Mouse (Mus musculus) embryonic facial prominence, embryonic 13.5 days (tissue): ENCODE data around the gene Gm28374. TPM values are rescaled to one million over a fixed set of nuclear protein-coding genes. Genes with fewer than 3 reads are reported as not detected.

Experiments used
- ATAC-seq: fragments of 200-750 bp; cut with Nextera tagmentation; 2 replicates; pipeline ENCODE4 v1.8.0; 2017; ENCODE audit warnings: low read depth; ENCODE audit not compliant: insufficient number of reproducible peaks, insufficient read depth, low FRiP score, low TSS enrichment
- H3K27ac ChIP-seq: fragments of 300-500 bp; sonication (generic); 2 replicates; pipeline ENCODE4 v1.5.1; 2015; ENCODE audit warnings: moderate library complexity, mild to moderate bottlenecking, inconsistent platforms
- H3K27me3 ChIP-seq: fragments of 300-500 bp; sonication (generic); 2 replicates; pipeline ENCODE4 v1.6.1; 2015; ENCODE audit warnings: mild to moderate bottlenecking, inconsistent platforms
- H3K36me3 ChIP-seq: fragments of 300-500 bp; sonication (generic); 2 replicates; pipeline ENCODE4 v1.6.1; 2015; ENCODE audit warnings: mild to moderate bottlenecking, inconsistent platforms
- H3K4me1 ChIP-seq: fragments of 300-500 bp; sonication (generic); 2 replicates; pipeline ENCODE4 v1.6.1; 2015; ENCODE audit warnings: inconsistent platforms
- H3K4me2 ChIP-seq: fragments of 300-500 bp; sonication (generic); 2 replicates; pipeline ENCODE4 v1.6.1; 2015; ENCODE audit warnings: moderate library complexity, mild to moderate bottlenecking, inconsistent platforms
- H3K4me3 ChIP-seq: fragments of 300-500 bp; sonication (generic); 2 replicates; pipeline ENCODE4 v1.5.1; 2015; ENCODE audit warnings: mild to moderate bottlenecking, inconsistent platforms
- H3K9ac ChIP-seq: fragments of 300-500 bp; sonication (generic); 2 replicates; pipeline ENCODE4 v1.6.1; 2015; ENCODE audit warnings: mild to moderate bottlenecking, inconsistent platforms
- H3K9me3 ChIP-seq: fragments of 300-500 bp; sonication (generic); 2 replicates; pipeline ENCODE4 v1.6.1; 2016; ENCODE audit warnings: inconsistent platforms
- WGBS: fragments of 180-500 bp; shearing (Covaris S2); methylation state at CpG from one replicate; pipeline ENCODE4 v1.1.7; 2015; ENCODE audit warnings: mixed read lengths; 5-methylcytosine and 5-hydroxymethylcytosine counted together
- polyA plus RNA-seq: library from polyadenylated mRNA; unstranded; fragments of >200 nt; fragmentation: Nextera tagmentation; extraction: Ambion mirVana; gene quantifications from 2 replicates; pipeline ENCODE4 v1.2.1, GENCODE M21; 2015

Gm28374 gene
- polyA plus RNA-seq, 1 experiment from 2014 or later, result 1.6 TPM

DNA sequence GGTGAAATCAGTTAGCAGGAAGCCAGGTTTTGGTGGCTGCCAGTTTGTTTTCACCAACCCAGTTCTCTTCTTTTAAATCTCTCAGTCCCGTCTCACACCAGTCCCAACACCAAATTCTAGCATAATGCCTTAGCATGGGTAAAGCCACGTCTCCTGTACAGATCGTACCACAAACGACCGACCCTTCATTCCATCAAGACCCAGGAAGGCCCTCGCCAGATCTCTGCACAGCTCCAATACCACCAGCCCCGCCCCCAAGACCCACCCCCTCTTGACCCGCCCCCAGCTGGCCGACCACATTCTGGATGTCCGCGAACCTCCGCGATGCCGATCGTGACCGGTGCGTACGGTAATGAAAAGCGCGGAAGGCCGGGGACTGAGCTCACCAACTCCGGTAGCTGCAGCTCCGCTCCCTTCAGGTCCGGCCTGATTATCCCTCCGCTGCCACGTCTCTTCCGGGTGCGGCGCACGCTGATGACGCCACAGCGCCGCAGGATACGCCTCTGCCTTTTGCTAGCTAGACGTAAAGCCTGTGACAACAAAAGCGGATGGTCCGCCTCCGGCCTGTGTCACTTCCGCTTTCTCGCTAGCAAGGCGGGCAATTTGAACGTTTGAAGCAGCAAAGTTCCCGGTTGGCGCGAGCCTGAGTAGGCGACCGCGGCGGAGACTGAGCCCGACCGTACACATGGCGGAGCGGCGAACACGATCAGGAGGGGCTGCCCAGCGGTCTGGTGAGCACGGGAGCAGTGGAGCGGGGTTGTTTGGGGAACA lies 2.6 kb upstream of the Gm28374 start, which contains the start of the genes Zfpl1 and Cdca5:
TSS of gene Zfpl1 (minus strand) at position 479 of the 771 bp plus-strand sequence.
TSS of gene Cdca5 (plus strand) at position 506 of the 771 bp plus-strand sequence.
- Histone ChIP-seq H3K9me3 (no peaks in the 10 kb centered on the region), H3K4me2 (peak within 1 kb of the TSS; percentile 93), H3K36me3 (peaks cover 55% of the 10 kb centered on the region), H3K9ac (peak within 1 kb of the TSS; percentile 79), H3K27me3 (no peaks in the 10 kb centered on the region), H3K4me3 (peak within 1 kb of the TSS; percentile 76), H3K4me1 (peaks cover 23% of the 10 kb centered on the region), H3K27ac (peak within 1 kb of the TSS; percentile 58)
- under 1% methylated on average over 58 of the region's 58 CpGs for WGBS
- peak; percentile 80 for ATAC-seq

DNA sequence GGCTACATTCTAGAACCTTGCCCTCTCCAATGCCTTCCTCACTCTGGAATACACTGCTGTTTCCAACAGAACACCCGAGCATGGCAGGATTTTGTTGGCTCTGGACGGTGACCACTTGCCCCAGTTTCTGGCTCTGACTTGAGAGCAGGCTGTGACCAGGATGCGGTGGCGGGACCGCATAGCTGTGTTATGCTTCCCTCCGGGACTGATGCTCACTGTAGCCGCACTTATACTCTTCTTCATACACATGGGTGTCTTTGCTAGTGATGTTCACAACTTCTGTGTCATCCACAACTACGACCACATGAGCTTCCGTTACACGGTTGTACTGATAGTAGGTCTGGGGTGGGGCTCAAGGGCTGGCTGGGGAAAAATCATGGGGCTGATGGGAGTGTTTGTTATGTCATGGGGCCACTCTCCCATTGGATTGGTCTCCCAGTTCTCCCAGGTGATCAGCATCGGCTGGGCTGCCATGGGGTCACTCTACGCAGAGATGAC lies 2.0 kb downstream of the Gm28374 start, which contains the start of gene Tmem262:
TSS of gene Tmem262 (plus strand) at position 51 of the 498 bp plus-strand sequence.
- Histone ChIP-seq H3K9me3 (no peaks in the 10 kb centered on the region), H3K36me3 (peaks cover 38% of the 10 kb centered on the region), H3K4me3 (no peak within 1 kb of the TSS), H3K4me1 (peaks cover 28% of the 10 kb centered on the region), H3K9ac (no peak within 1 kb of the TSS), H3K27me3 (no peaks in the 10 kb centered on the region), H3K4me2 (no peak within 1 kb of the TSS), H3K27ac (no peak within 1 kb of the TSS)
- 92% methylated on average over 12 of the region's 12 CpGs for WGBS
- ATAC-seq, result no peak

DNA sequence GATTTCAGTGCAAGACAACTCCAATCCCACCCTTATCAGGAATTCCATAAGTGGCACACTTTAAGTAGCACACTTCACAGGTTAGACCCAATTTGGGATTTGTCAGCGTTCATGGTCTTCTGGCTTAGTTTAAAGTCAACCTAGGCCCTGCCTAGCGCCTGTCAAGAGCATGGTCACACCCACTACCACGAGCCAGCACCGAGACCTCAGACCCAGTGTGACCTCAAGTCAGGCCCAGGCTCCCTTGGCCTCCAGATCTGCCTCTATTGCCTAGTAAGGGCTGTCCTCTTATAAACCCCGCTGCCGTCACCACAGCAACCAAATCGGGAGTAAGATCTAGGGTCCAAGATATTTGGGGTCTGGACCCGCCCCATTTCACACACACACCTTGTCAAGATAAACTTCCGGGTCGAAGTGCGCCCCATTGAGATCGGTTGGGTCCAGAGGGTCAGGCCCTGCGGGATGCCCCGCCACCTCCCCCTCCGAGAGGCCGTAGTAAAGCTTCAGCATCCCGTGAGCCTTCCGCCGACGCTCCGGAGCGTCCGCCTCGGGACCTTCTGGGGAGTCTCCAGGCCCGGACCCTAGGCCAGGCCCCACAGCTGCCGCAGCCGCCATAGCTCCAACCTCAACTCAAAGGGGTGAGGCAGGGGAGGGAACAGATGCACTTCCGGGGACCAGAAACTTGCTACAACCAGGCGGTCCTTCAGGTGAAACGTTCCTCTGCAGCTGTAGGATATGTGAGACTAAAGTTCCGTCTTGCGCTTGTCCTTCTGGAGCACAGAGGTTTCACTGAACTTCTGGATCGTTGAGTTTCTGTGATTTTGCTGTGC lies 5.3 kb downstream of the Gm28374 start, which contains the start of gene Vps51:
TSS of gene Vps51 (minus strand) at position 668 of the 830 bp plus-strand sequence.
- peak within 1 kb of the TSS; percentile 88 for H3K27ac ChIP-seq
- peak; percentile 74 for ATAC-seq
- H3K36me3 ChIP-seq, result peaks cover 52% of the 10 kb centered on the region

DNA sequence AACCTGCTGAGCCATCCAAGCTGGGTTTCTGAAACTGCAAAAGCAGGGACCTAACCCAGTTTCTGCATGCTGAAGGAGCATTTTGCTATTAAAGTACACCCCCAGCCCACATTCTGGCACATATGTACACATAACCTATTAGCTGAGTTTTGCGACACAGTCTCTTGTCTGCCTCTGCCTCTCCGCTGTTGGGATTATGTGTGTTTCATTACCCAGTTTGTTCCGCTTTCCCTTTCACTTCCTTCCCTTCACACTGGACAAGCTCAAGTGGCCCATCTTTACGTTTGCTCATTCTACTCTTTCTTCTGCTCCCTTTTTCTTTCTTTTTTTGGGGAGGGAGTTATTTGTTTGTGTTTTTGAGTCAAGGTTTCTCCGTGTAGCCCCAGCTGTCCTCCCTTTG lies 8.2 kb downstream of the Gm28374 start:
- Histone ChIP-seq H3K4me1 (peaks cover 17% of the 10 kb centered on the region), H3K36me3 (peaks cover 57% of the 10 kb centered on the region), H3K4me2 (no peak overlapping the region), H3K27me3 (no peaks in the 10 kb centered on the region), H3K9me3 (no peaks in the 10 kb centered on the region), H3K27ac (no peak overlapping the region), H3K4me3 (no peak overlapping the region), H3K9ac (no peak overlapping the region)
- ATAC-seq, result no peak
- WGBS, result 84% methylated on average over 5 of the region's 5 CpGs

More for the DNA sequence above, 5.3 kb downstream of the Gm28374 start, which contains the start of gene Vps51:
- H3K4me2 ChIP-seq, result peak within 1 kb of the TSS; percentile 89
- H3K4me1 ChIP-seq, result peaks cover 17% of the 10 kb centered on the region
- under 1% methylated on average over 33 of the region's 33 CpGs for WGBS
- peak within 1 kb of the TSS; percentile 88 for H3K9ac ChIP-seq
- H3K9me3 ChIP-seq, result no peaks in the 10 kb centered on the region
- peak within 1 kb of the TSS; percentile 83 for H3K4me3 ChIP-seq
- H3K27me3 ChIP-seq, result no peaks in the 10 kb centered on the region

DNA sequence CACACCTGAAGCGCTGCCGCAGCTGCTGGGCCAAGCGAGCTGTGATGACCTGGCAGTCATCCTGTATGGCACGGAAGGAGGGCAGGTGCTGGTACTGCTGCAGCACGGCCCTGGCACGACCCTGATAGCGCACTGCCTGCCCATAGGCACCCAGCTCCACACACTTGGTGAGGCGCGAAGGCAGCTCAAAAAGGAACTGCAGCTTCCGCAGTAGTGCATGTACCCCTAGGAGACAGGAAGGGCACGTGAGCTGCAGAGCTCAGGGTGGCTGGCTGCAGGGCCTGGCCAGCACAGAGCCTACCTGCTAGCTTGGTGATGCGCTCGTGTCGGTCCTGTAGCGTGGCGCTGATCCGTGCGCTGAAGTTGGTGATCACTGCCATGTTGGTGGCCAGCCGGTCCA lies 10.8 kb downstream of the Gm28374 start:
- Histone ChIP-seq H3K4me3 (no peak overlapping the region), H3K36me3 (peaks cover 61% of the 10 kb centered on the region), H3K4me1 (peaks cover 30% of the 10 kb centered on the region), H3K27ac (no peak overlapping the region), H3K27me3 (no peaks in the 10 kb centered on the region), H3K9me3 (no peaks in the 10 kb centered on the region), H3K9ac (no peak overlapping the region), H3K4me2 (no peak overlapping the region)
- WGBS, result 93% methylated on average over 19 of the region's 19 CpGs
- no peak for ATAC-seq

DNA sequence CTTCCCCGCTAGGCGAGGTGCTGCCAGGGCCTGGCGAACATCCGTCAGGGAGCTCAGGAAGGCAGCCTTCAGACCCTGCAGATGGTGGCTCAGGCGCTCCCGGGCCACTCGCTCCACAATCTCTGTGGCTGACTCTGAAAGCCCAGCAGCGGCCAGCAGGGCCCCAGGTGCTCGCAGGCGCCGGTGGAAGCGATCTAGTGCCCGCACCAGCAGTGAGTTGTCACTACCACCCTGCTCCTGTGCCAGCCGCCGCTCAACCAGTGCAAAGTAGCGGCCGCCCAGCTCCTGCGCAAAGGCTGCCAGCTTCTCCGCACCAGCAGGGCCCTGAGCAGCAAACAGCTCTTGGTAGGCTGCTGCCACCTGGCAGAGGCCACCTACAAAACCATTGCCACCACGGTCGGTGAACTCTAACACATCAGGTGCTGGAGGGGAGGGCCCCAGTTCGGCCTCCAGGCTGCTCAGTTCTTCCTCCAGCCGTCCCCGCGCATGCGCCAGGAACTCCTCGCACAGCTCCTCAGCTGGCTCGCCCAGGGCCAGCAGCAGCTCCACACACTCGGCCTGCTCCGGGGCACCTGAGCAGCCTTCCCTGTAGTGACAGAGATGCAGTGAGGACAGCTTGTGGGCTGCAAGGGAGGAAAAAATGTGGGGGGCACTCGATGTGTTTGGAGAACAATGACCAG lies 11.3 kb downstream of the Gm28374 start:
- ATAC-seq, result no peak
- H3K4me3 ChIP-seq, result no peak overlapping the region
- H3K9me3 ChIP-seq, result no peaks in the 10 kb centered on the region
- no peak overlapping the region for H3K27ac ChIP-seq
- WGBS, result 91% methylated on average over 31 of the region's 31 CpGs
- no peak overlapping the region for H3K4me2 ChIP-seq
- H3K9ac ChIP-seq, result no peak overlapping the region
- no peaks in the 10 kb centered on the region for H3K27me3 ChIP-seq
- H3K4me1 ChIP-seq, result peaks cover 28% of the 10 kb centered on the region
- peaks cover 61% of the 10 kb centered on the region for H3K36me3 ChIP-seq

DNA sequence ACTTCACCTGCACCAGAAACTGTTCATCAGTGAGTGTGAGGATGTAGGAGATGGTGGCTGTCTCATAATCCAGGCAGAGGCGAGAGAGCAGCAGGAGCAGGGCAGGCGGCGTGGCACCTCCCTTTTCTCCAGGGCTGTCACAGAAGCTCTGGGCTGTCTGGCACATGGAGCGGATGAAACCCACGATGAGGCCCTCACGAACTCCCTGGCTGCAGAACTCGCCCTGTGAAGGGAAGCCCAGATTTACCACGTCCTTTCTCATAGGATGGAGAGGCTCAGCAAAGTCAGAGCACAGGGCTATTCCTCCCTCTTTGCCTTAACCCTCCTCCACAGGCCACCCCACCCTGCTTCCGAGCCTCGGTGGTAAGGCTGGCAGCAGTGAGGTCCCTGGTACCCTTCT lies 12.2 kb downstream of the Gm28374 start:
- no peaks in the 10 kb centered on the region for H3K27me3 ChIP-seq
- peaks cover 22% of the 10 kb centered on the region for H3K4me1 ChIP-seq
- 93% methylated on average over 10 of the region's 10 CpGs for WGBS

DNA sequence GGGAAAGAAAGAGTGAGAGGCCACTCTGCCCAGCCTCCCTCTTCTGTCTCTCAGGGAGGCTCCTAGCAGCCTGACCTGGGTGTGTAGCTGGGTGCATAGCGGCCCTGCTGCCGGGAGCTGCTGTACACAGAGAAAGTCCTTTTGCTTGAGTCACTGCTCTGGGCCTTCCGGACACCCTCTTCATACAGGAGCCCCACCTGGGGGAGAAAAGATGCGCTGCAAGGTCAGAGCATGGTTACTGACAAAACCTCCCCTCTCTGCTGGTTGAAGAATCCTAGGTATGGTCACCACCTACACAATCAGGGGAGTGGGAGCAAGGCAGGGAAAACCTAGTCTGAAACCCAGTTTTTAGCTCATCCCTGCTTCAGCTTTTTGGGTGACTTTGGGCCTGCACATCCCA lies 13.1 kb downstream of the Gm28374 start:
- Histone ChIP-seq H3K4me1 (peaks cover 22% of the 10 kb centered on the region), H3K9me3 (no peaks in the 10 kb centered on the region), H3K4me3 (no peak overlapping the region), H3K9ac (no peak overlapping the region), H3K27me3 (no peaks in the 10 kb centered on the region), H3K36me3 (peaks cover 49% of the 10 kb centered on the region), H3K27ac (no peak overlapping the region), H3K4me2 (no peak overlapping the region)
- no peak for ATAC-seq
- 86% methylated on average over 4 of the region's 4 CpGs for WGBS

More for the DNA sequence above, 12.2 kb downstream of the Gm28374 start:
- H3K9ac ChIP-seq, result no peak overlapping the region
- no peak for ATAC-seq
- H3K27ac ChIP-seq, result no peak overlapping the region
- no peak overlapping the region for H3K4me3 ChIP-seq
- H3K9me3 ChIP-seq, result no peaks in the 10 kb centered on the region
- no peak overlapping the region for H3K4me2 ChIP-seq
- peaks cover 56% of the 10 kb centered on the region for H3K36me3 ChIP-seq

DNA sequence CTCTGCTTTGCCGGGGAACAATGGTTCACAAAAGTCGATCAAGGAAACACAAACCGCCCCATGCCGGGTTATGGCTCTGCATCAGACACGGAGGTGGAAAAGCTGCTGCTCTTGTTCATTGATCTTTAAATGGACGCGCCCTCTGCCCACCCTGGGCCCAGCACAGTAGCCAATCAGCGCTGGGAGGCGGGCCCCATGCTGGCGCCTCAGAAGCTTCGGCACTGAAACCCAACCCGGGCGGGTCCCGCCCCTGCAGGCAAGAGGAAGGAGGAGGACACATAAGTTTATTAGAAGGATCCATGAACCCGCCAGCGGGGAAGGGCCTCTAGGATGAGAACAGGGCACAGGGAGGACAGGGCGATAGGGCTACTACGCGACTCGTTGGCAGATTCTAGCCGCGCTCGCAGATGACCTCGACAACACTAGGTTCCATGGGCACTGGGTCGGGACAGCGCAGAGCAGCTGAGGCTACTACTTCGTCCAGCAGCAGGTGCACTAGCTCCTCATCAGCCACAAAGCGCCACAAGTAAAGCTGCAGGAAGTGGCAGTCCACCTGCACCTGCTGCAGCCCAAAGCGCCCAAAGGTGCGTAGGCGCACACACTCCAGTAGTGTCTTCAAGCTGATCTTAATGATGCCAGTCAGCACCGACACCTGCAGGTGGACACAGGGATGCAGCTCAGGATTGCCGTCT lies 14.2 kb downstream of the Gm28374 start, which contains the start of gene Tm7sf2:
TSS of gene Tm7sf2 (minus strand) at position 650 of the 692 bp plus-strand sequence.
- peaks cover 39% of the 10 kb centered on the region for H3K36me3 ChIP-seq
- peak within 1 kb of the TSS; percentile 86 for H3K27ac ChIP-seq
- H3K27me3 ChIP-seq, result no peaks in the 10 kb centered on the region
- ATAC-seq, result peak; percentile 88
- H3K4me1 ChIP-seq, result peaks cover 23% of the 10 kb centered on the region
- H3K9me3 ChIP-seq, result no peaks in the 10 kb centered on the region
- peak within 1 kb of the TSS; percentile 53 for H3K4me3 ChIP-seq
- peak within 1 kb of the TSS; percentile 75 for H3K9ac ChIP-seq
- WGBS, result 11% methylated on average over 33 of the region's 33 CpGs
- peak within 1 kb of the TSS; percentile 96 for H3K4me2 ChIP-seq

DNA sequence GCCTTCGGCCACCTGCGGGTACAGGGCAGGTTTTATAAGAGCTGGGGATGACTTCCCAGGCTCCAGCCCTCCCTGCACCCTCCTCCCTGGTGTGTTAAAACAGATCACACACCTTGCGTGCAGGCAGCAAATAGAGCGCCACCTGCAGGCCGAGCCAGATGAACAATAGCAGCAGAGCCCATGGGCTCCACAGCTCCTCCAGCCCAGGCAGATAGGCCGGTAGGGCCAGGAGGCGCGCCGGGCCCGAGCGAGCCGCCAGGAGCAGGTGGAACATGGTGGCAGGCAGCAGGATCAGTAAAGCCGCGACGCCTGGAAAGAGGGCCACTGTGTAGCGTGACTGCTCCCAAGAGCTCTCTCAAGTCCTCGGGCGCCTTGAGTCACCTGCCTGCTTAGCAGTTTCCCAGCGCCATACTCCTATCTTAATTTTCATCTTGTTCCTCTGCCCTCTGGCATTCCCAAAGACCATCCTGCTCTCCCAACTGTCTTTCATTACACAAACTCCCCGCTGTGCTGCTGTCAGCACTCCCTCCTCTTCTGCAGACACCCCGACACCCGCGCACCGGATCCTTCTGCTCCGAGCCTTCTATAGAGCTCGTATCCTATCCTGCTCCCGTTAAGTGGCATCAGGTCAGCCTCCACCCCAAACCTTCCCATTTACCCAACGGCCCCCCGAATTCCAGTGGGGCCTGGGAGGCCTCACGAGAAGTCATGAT lies 14.9 kb downstream of the Gm28374 start:
- peak overlapping the region; percentile 96 for H3K4me2 ChIP-seq
- H3K36me3 ChIP-seq, result peaks cover 34% of the 10 kb centered on the region
- peak; percentile 23; the same call in 1 of the 2 replicates for ATAC-seq
- peak overlapping the region; percentile 53 for H3K4me3 ChIP-seq
- peaks cover 30% of the 10 kb centered on the region for H3K4me1 ChIP-seq
- no peaks in the 10 kb centered on the region for H3K27me3 ChIP-seq
- 1% methylated on average over 30 of the region's 30 CpGs for WGBS
- H3K9me3 ChIP-seq, result no peaks in the 10 kb centered on the region
- H3K9ac ChIP-seq, result peak overlapping the region; percentile 75
- peak overlapping the region; percentile 86 for H3K27ac ChIP-seq
